Mouse (Mus musculus): Measurements from ENCODE around the gene Hs6st1.

Hs6st1 gene

DNA sequence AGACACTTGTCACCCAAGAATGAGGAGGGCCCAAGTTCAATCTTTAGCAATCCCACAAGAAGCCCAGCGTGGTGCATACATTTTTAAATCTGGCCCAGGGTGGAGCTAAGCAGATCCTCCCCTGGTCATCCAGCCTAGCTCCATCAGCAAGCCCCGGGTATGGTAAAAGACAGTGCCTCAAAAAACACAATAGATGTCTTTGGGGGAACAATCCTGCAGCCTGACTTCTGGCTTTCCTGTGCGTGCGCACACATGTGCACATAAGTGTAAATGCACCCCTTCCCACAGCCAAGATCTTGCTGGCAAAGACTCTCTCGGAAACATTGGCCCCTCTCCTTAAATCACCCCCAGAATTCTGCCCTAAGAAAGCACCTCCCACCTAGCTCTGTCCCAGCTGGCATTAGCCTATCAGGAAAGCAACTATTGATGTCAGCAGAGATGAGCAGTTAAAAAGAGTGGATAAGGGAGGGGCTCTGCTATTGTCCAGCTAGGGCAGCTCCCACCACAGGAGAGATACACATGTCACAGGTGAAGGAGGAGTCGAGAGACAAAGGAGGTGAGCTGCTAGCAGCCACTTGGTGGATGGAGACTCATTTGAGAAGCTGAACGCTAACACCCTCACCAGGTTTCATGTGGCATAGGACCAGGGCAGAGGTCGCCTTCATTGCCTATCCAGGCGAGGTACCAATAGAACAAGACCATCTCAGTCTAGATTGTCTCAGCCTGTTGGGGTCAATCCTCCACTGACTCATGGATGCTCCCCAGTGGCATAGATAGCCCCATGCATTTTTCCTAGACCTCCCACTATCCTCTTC lies 5.2 kb upstream of the Hs6st1 start:
- in situ Hi-C loops (cut with MboI; ENCODE audit: low pct_unique_long_range_greater_than_20kb in 1 of 2, low sequenced_read_pairs in 2 of 2, unreplicated experiment in 1 of 2), result loop anchor here in 1 of 2 experiments (10.0 kb wide), 1 partner anchor 218 kb away; no protein-coding TSS in a partner anchor

DNA sequence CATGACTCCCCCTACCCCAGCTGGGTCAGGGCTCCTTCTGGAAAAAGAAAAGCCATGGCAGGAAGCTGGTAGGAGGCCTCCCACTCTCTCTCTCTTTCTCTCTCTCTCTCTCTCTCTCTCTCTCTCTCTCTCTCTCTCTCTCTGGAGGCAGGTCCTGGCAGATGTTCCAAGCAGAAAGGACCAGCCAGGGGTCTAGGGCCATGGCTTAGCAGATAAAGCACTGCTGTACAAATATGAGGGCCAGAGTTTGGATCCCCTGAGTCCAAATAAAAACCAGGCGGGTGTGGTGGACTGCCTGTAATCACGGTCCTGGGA lies 4.6 kb upstream of the Hs6st1 start:
- in situ Hi-C loops (cut with MboI; ENCODE audit: low pct_unique_long_range_greater_than_20kb in 1 of 2, low sequenced_read_pairs in 2 of 2, unreplicated experiment in 1 of 2), result loop anchor here in 1 of 2 experiments (10.0 kb wide), 1 partner anchor 219 kb away; no protein-coding TSS in a partner anchor

GRCm38 (mm10) chr1:36064223-36064622 lies 4.0 kb upstream of the Hs6st1 start:
- in situ Hi-C loops (cut with MboI; ENCODE audit: low pct_unique_long_range_greater_than_20kb in 1 of 2, low sequenced_read_pairs in 2 of 2, unreplicated experiment in 1 of 2), result loop anchor here in 1 of 2 experiments (10.0 kb wide), 1 partner anchor 219 kb away; no protein-coding TSS in a partner anchor

DNA sequence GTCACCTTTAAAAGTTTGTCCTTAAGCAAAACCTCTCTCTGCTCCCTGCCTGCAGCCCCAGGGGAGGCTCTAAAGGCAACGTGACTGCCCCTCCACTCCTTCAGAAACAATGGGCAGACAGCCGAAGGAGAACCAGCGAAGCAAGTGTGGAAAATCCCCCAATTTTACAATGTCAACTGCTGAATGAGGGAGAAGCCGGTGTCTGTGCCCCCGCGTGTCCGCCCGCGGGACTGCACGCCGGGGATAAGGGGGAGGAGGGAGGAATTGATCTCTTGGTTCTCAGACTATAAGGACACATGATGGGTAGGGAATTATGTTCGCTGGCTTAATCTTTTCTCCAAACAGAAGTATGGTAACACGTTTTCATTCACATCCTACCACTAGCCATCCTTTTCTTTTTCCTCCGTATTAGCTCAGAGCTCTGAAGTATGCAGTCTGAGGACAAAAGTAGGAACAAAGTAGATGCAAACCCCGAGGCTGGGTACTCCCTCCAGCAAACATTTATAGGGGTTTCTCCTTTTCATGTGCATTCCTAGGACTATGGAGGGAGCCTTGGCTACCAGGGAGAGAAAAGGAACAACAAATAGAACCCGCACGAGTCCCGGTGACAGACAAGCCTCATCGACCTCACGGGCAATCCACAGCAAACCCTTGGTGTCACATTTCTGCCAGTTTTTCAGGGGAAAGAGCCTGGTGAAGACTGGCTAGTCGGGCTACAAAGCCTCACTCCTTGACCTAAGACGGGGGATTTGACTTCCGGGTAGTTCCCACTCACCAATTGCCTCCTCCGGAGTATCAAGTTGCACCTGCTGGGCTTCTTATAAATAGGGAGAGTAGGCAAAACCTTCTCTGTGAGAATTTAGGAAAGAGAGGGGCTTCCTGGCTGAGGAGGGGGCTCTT lies 3.1 kb upstream of the Hs6st1 start:
- in situ Hi-C loops (cut with MboI; ENCODE audit: low pct_unique_long_range_greater_than_20kb in 1 of 2, low sequenced_read_pairs in 2 of 2, unreplicated experiment in 1 of 2), result loop anchor here (5.0 to 10.0 kb wide), 2 partner anchors 220 to 223 kb away; no protein-coding TSS in a partner anchor

GRCm38 (mm10) chr1:36065761-36066150 lies 2.4 kb upstream of the Hs6st1 start:
- in situ Hi-C loops (cut with MboI; ENCODE audit: low pct_unique_long_range_greater_than_20kb in 1 of 2, low sequenced_read_pairs in 2 of 2, unreplicated experiment in 1 of 2), result loop anchor here (5.0 to 10.0 kb wide), 2 partner anchors 221 to 223 kb away; no protein-coding TSS in a partner anchor

DNA sequence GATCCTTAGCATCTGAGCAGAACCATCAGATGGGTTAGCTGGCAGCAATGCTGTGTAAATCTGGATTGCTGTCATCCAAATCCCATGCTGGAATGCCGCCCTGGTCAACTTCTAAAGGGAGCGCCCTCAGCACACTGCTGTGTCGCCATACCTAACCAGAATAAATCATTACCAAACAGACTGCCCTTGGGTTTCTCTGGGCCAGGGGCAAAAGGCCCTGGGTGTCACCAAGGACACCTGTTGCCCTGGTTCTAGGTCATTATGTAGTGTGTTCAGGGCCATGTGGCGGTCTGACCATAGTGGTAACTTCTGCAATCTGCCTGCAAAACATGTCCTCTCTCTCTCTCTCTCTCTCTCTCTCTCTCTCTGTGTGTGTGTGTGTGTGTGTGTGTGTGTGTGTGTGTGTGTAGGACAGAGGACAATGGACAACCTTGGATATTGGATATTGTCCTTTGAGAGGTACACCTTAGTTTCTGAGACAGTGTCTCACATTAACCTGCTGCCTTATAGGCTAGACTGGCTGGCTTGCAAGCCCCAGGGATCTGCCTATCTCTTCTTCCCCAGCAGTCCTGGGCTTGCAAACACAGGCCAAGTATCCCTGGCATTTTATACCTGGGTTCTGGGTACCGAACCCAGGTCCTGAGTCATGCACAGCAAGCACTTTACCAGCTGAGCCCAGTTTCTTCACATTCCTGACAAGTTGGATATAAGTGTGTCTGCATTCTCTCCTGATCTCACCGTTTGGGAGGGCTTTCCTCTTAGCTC lies 1.8 kb upstream of the Hs6st1 start:
- in situ Hi-C loops (cut with MboI; ENCODE audit: low pct_unique_long_range_greater_than_20kb in 1 of 2, low sequenced_read_pairs in 2 of 2, unreplicated experiment in 1 of 2), result loop anchor here (5.0 to 10.0 kb wide), 2 partner anchors 222 to 224 kb away; no protein-coding TSS in a partner anchor

DNA sequence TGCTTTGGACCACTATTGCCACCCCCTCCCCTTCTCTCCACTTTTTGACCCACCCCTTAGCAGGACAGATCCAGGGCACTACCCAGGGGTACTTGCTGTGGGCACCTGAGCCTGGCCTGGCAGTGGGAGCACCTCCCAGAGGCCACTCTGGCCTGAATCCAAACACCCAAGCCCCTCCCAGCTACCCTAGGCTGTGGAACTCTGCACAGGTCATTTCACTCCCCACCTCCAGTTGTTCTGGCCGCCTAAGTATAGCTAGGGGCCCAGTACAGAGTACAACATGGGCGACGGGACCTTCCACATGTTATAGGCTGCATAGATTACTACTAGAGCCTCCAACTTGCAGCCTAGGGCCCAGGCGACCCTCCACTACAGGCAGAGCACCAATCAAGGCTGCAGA lies 999 bp upstream of the Hs6st1 start:
- in situ Hi-C loops (cut with MboI; ENCODE audit: low pct_unique_long_range_greater_than_20kb in 1 of 2, low sequenced_read_pairs in 2 of 2, unreplicated experiment in 1 of 2), result loop anchor here (5.0 to 10.0 kb wide), 2 partner anchors 222 to 225 kb away; no protein-coding TSS in a partner anchor

- in situ Hi-C loops (cut with MboI; ENCODE audit: low pct_unique_long_range_greater_than_20kb in 1 of 2, low sequenced_read_pairs in 2 of 2, unreplicated experiment in 1 of 2), result loop anchor here (5.0 to 10.0 kb wide), 2 partner anchors 223 to 225 kb away; no protein-coding TSS in a partner anchor
These were observed 589 bp upstream of the Hs6st1 start for GRCm38 (mm10) chr1:36067611-36068010.

- in situ Hi-C loops (cut with MboI; ENCODE audit: low pct_unique_long_range_greater_than_20kb in 1 of 2, low sequenced_read_pairs in 2 of 2, unreplicated experiment in 1 of 2), result loop anchor here (5.0 to 10.0 kb wide), 2 partner anchors 224 to 226 kb away; no protein-coding TSS in a partner anchor
These were observed 426 bp downstream of the Hs6st1 start for GRCm38 (mm10) chr1:36068531-36069120.

DNA sequence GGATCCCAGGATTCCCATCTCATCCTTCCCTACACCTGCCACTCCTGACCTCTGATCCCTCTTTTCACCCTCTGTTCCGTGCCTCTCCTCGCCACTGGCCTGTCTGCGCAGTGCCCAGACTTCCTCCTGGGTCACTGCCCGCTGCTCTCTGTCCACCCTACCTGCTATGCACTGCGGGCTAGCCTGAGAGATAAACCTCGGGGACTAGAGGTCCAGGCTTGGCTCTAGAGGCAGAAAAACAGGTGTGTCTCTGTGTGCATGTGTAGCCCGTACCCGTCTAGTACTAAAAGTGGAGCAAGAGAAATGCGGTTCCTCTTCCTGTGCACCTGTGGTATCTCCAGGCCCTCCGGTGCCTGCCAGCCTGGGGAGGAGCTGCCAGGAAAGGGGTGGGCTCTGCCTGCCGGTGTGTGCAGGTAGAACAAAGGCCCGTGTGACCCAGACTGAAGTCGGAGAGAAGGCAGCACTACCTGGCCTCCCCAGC lies 1.1 kb downstream of the Hs6st1 start:
- in situ Hi-C loops (cut with MboI; ENCODE audit: low pct_unique_long_range_greater_than_20kb in 1 of 2, low sequenced_read_pairs in 2 of 2, unreplicated experiment in 1 of 2), result loop anchor here (5.0 to 10.0 kb wide), 2 partner anchors 225 to 227 kb away; no protein-coding TSS in a partner anchor

GRCm38 (mm10) chr1:36070190-36070589 lies 2.0 kb downstream of the Hs6st1 start:
- in situ Hi-C loops (cut with MboI; ENCODE audit: low pct_unique_long_range_greater_than_20kb in 1 of 2, low sequenced_read_pairs in 2 of 2, unreplicated experiment in 1 of 2), result no loop called here

- in situ Hi-C loops (cut with MboI; ENCODE audit: low pct_unique_long_range_greater_than_20kb in 1 of 2, low sequenced_read_pairs in 2 of 2, unreplicated experiment in 1 of 2), result no loop called here
These were observed 2.5 kb downstream of the Hs6st1 start for GRCm38 (mm10) chr1:36070740-36071139.

DNA sequence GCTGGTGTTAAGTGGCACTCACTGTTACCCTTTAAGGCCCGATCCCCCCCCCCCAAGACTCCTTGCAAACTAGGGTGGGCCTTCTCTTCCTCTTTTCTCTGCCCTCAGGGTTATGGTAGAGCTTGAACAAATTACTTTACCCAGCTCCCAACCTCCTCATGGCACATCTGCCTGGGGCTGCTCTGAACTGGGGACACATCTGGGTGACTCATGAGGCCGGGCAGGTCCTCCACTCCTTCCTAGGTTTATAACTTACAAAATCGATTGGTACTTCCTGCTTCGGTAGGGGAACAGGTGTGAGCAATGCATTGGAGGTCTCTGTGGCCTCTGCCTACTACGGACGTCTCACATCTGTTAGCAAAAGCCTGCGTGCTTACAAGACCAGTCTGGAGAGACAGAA lies 3.0 kb downstream of the Hs6st1 start:
- in situ Hi-C loops (cut with MboI; ENCODE audit: low pct_unique_long_range_greater_than_20kb in 1 of 2, low sequenced_read_pairs in 2 of 2, unreplicated experiment in 1 of 2), result no loop called here

GRCm38 (mm10) chr1:36071611-36072010 lies 3.4 kb downstream of the Hs6st1 start:
- in situ Hi-C loops (cut with MboI; ENCODE audit: low pct_unique_long_range_greater_than_20kb in 1 of 2, low sequenced_read_pairs in 2 of 2, unreplicated experiment in 1 of 2), result no loop called here

GRCm38 (mm10) chr1:36072588-36073556 lies 4.7 kb downstream of the Hs6st1 start:
- in situ Hi-C loops (cut with MboI; ENCODE audit: low pct_unique_long_range_greater_than_20kb in 1 of 2, low sequenced_read_pairs in 2 of 2, unreplicated experiment in 1 of 2), result no loop called here

GRCm38 (mm10) chr1:36073566-36073965 lies 5.4 kb downstream of the Hs6st1 start:
- in situ Hi-C loops (cut with MboI; ENCODE audit: low pct_unique_long_range_greater_than_20kb in 1 of 2, low sequenced_read_pairs in 2 of 2, unreplicated experiment in 1 of 2), result no loop called here

DNA sequence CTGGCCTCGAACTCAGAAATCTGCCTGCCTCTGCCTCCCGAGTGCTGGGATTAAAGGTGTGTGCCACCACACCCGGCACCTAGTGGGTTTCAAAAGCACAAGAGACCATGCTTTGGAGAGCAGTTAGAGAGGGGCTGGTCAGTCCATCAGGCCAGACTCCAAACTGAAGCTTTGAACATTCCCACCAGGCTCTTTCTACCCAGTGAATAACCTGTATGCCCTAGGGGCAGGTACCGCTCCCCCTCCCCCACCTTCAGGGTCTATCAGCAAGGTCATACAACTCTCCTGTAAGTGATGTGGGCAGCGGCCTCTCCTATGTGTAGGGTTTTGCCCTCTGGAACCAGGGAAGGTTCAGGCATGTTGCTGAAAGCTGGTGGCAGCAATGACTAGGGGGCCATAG lies 6.0 kb downstream of the Hs6st1 start:
- in situ Hi-C loops (cut with MboI; ENCODE audit: low pct_unique_long_range_greater_than_20kb in 1 of 2, low sequenced_read_pairs in 2 of 2, unreplicated experiment in 1 of 2), result no loop called here
